Mouse (Mus musculus): ENCODE data around the gene Adamts6. TPM values are rescaled to one million over a fixed set of nuclear protein-coding genes. Genes with fewer than 3 reads are reported as not detected.

The Adamts6 gene
- polyA plus RNA-seq (2015; fragmentation: Nextera tagmentation; extraction: Ambion mirVana), result 1.9 and 2.7 TPM in 2 replicates

GRCm38 (mm10) chr13:104287366-104288225, at the start of gene Adamts6:
Adamts6 (plus strand) TSS chr13:104287835.
- WGBS, result under 1% methylated on average over 23 of the region's 23 CpGs
- peak within 1 kb of the TSS; percentile 38 for H3K4me3 ChIP-seq
- ATAC-seq (replicated peaks), result no peak

GRCm38 (mm10) chr13:104258997-104259396, 28.6 kb upstream of the Adamts6 start:
- Histone ChIP-seq H3K4me2 (replicated peaks) (no peak overlapping the region), H3K36me3 (no peaks in the 10 kb centered on the region), H3K4me1 (no peaks in the 10 kb centered on the region), H3K9me3 (no peaks in the 10 kb centered on the region), H3K27ac (replicated peaks) (no peak overlapping the region), H3K27me3 (no peaks in the 10 kb centered on the region), H3K4me3 (no peak overlapping the region), H3K9ac (replicated peaks) (no peak overlapping the region)
- ATAC-seq (replicated peaks), result no peak
- 91% methylated on average over 3 of the region's 3 CpGs for WGBS

More at GRCm38 (mm10) chr13:104287366-104288225, at the start of gene Adamts6:
- H3K27me3 ChIP-seq, result no peaks in the 10 kb centered on the region
- H3K4me2 ChIP-seq (replicated peaks), result peak within 1 kb of the TSS; percentile 75
- peak within 1 kb of the TSS; percentile 71 for H3K27ac ChIP-seq (replicated peaks)
- no peaks in the 10 kb centered on the region for H3K9me3 ChIP-seq
- H3K4me1 ChIP-seq, result peaks cover 27% of the 10 kb centered on the region
- peak within 1 kb of the TSS; percentile 42 for H3K9ac ChIP-seq (replicated peaks)
- no peaks in the 10 kb centered on the region for H3K36me3 ChIP-seq

- 0% methylated on average over 2 of the region's 2 CpGs for WGBS
- no peaks in the 10 kb centered on the region for H3K27me3 ChIP-seq
- peak overlapping the region; percentile 76 for H3K27ac ChIP-seq (replicated peaks)
- H3K9ac ChIP-seq (replicated peaks), result no peak overlapping the region
- peak; percentile 23; the same call in 1 of the 2 replicates for ATAC-seq (replicated peaks)
- H3K36me3 ChIP-seq, result no peaks in the 10 kb centered on the region
- H3K4me1 ChIP-seq, result peaks cover 27% of the 10 kb centered on the region
- H3K4me3 ChIP-seq, result no peak overlapping the region
- H3K9me3 ChIP-seq, result no peaks in the 10 kb centered on the region
- H3K4me2 ChIP-seq (replicated peaks), result peak overlapping the region; percentile 75
These were observed 2.6 kb upstream of the Adamts6 start for GRCm38 (mm10) chr13:104285031-104285431.

- no peaks in the 10 kb centered on the region for H3K9me3 ChIP-seq
- H3K36me3 ChIP-seq, result no peaks in the 10 kb centered on the region
- H3K4me3 ChIP-seq, result peak overlapping the region; percentile 38
- H3K4me2 ChIP-seq (replicated peaks), result peak overlapping the region; percentile 75
- peaks cover 27% of the 10 kb centered on the region for H3K4me1 ChIP-seq
- under 1% methylated on average over 10 of the region's 10 CpGs for WGBS
- H3K27me3 ChIP-seq, result no peaks in the 10 kb centered on the region
- H3K27ac ChIP-seq (replicated peaks), result peak overlapping the region; percentile 76
- H3K9ac ChIP-seq (replicated peaks), result peak overlapping the region; percentile 42; the same call in 1 of the 2 replicates
- ATAC-seq (replicated peaks), result no peak
These were observed 1.8 kb upstream of the Adamts6 start for GRCm38 (mm10) chr13:104285737-104286311.

- H3K9ac ChIP-seq (replicated peaks), result 0 out of 2 replicates have a peak overlapping the region, but pooled peaks have one; percentile 42
- under 1% methylated on average over 4 of the region's 4 CpGs for WGBS
- H3K27ac ChIP-seq (replicated peaks), result peak overlapping the region; percentile 76
- no peaks in the 10 kb centered on the region for H3K9me3 ChIP-seq
- peak overlapping the region; percentile 75 for H3K4me2 ChIP-seq (replicated peaks)
- H3K4me1 ChIP-seq, result peaks cover 27% of the 10 kb centered on the region
- no peaks in the 10 kb centered on the region for H3K36me3 ChIP-seq
- peak overlapping the region; percentile 38 for H3K4me3 ChIP-seq
- H3K27me3 ChIP-seq, result no peaks in the 10 kb centered on the region
- peak; percentile 9; the same call in 1 of the 2 replicates for ATAC-seq (replicated peaks)
These were observed 1.3 kb upstream of the Adamts6 start for GRCm38 (mm10) chr13:104286336-104286735.

- H3K27ac ChIP-seq (replicated peaks), result peak overlapping the region; percentile 61
- H3K27me3 ChIP-seq, result no peaks in the 10 kb centered on the region
- WGBS, result under 1% methylated on average over 10 of the region's 10 CpGs
These were observed 732 bp upstream of the Adamts6 start for GRCm38 (mm10) chr13:104286897-104287309.

GRCm38 (mm10) chr13:104288226-104288859, 708 bp downstream of the Adamts6 start:
- Histone ChIP-seq H3K9me3 (no peaks in the 10 kb centered on the region), H3K27ac (replicated peaks) (peak overlapping the region; percentile 71), H3K4me3 (peak overlapping the region; percentile 38), H3K4me2 (replicated peaks) (peak overlapping the region; percentile 75), H3K27me3 (no peaks in the 10 kb centered on the region), H3K36me3 (no peaks in the 10 kb centered on the region), H3K9ac (replicated peaks) (peak overlapping the region; percentile 42), H3K4me1 (peaks cover 27% of the 10 kb centered on the region)
- under 1% methylated on average over 7 of the region's 7 CpGs for WGBS
- peak; percentile 42 for ATAC-seq (replicated peaks)

More at GRCm38 (mm10) chr13:104286897-104287309, 732 bp upstream of the Adamts6 start:
- Histone ChIP-seq H3K4me2 (replicated peaks) (peak overlapping the region; percentile 75), H3K4me3 (peak overlapping the region; percentile 38), H3K9ac (replicated peaks) (peak overlapping the region; percentile 34; the same call in 1 of the 2 replicates), H3K4me1 (peaks cover 27% of the 10 kb centered on the region), H3K36me3 (no peaks in the 10 kb centered on the region), H3K9me3 (no peaks in the 10 kb centered on the region)
- ATAC-seq (replicated peaks), result peak; percentile 96

- Histone ChIP-seq H3K4me3 (no peak overlapping the region), H3K9me3 (no peaks in the 10 kb centered on the region), H3K4me1 (peaks cover 27% of the 10 kb centered on the region), H3K27me3 (no peaks in the 10 kb centered on the region), H3K36me3 (no peaks in the 10 kb centered on the region), H3K27ac (replicated peaks) (no peak overlapping the region), H3K4me2 (replicated peaks) (0 out of 2 replicates have a peak overlapping the region, but pooled peaks have one; percentile 10), H3K9ac (replicated peaks) (no peak overlapping the region)
- no peak for ATAC-seq (replicated peaks)
These were observed 1.5 kb downstream of the Adamts6 start for GRCm38 (mm10) chr13:104289176-104289575.

GRCm38 (mm10) chr13:104295472-104295871, 7.8 kb downstream of the Adamts6 start:
- Histone ChIP-seq H3K9ac (replicated peaks) (no peak overlapping the region), H3K36me3 (no peaks in the 10 kb centered on the region), H3K9me3 (no peaks in the 10 kb centered on the region), H3K4me3 (no peak overlapping the region), H3K4me2 (replicated peaks) (no peak overlapping the region), H3K27me3 (no peaks in the 10 kb centered on the region), H3K4me1 (no peaks in the 10 kb centered on the region), H3K27ac (replicated peaks) (no peak overlapping the region)
- no peak for ATAC-seq (replicated peaks)
- WGBS, result 89% methylated on average over 1 of the region's 1 CpGs

- no peak for ATAC-seq (replicated peaks)
- no peak overlapping the region for H3K4me3 ChIP-seq
- H3K4me2 ChIP-seq (replicated peaks), result no peak overlapping the region
- H3K36me3 ChIP-seq, result no peaks in the 10 kb centered on the region
- H3K27me3 ChIP-seq, result no peaks in the 10 kb centered on the region
- 96% methylated on average over 3 of the region's 3 CpGs for WGBS
- no peaks in the 10 kb centered on the region for H3K4me1 ChIP-seq
- no peak overlapping the region for H3K27ac ChIP-seq (replicated peaks)
- H3K9ac ChIP-seq (replicated peaks), result no peak overlapping the region
- H3K9me3 ChIP-seq, result no peaks in the 10 kb centered on the region
These were observed 41.7 kb downstream of the Adamts6 start for GRCm38 (mm10) chr13:104329336-104329735.

GRCm38 (mm10) chr13:104329742-104330141, 42.1 kb downstream of the Adamts6 start:
- Histone ChIP-seq H3K4me1 (no peaks in the 10 kb centered on the region), H3K4me2 (replicated peaks) (no peak overlapping the region), H3K27me3 (no peaks in the 10 kb centered on the region), H3K36me3 (no peaks in the 10 kb centered on the region), H3K4me3 (no peak overlapping the region), H3K27ac (replicated peaks) (no peak overlapping the region), H3K9me3 (no peaks in the 10 kb centered on the region), H3K9ac (replicated peaks) (no peak overlapping the region)
- WGBS, result 67% methylated on average over 2 of the region's 2 CpGs
- no peak for ATAC-seq (replicated peaks)

GRCm38 (mm10) chr13:104352590-104352989, 65.0 kb downstream of the Adamts6 start:
- H3K4me1 ChIP-seq, result no peaks in the 10 kb centered on the region
- no peaks in the 10 kb centered on the region for H3K9me3 ChIP-seq
- H3K4me3 ChIP-seq, result no peak overlapping the region
- ATAC-seq (replicated peaks), result no peak
- H3K4me2 ChIP-seq (replicated peaks), result no peak overlapping the region
- WGBS, result 47% methylated on average over 5 of the region's 5 CpGs
- H3K27ac ChIP-seq (replicated peaks), result no peak overlapping the region
- no peak overlapping the region for H3K9ac ChIP-seq (replicated peaks)
- H3K27me3 ChIP-seq, result no peaks in the 10 kb centered on the region
- H3K36me3 ChIP-seq, result no peaks in the 10 kb centered on the region
